Mouse (Mus musculus): ENCODE measurements around the gene Sowaha. TPM values are rescaled to one million over a fixed set of nuclear protein-coding genes. Genes with fewer than 3 reads are reported as not detected.

Sowaha gene
- polyA plus RNA-seq, 1 experiment from 2014 or later, result 0.34 TPM

- Histone ChIP-seq H3K9ac (peak overlapping the region; percentile 49), H3K4me3 (peak overlapping the region; percentile 44), H3K27me3 (peaks cover 79% of the 10 kb centered on the region), H3K4me2 (peak overlapping the region; percentile 69), H3K27ac (no peak overlapping the region), H3K36me3 (no peaks in the 10 kb centered on the region), H3K9me3 (replicated peaks) (no peaks in the 10 kb centered on the region; the same call in 1 of the 2 replicates), H3K4me1 (replicated peaks) (peaks cover 35% of the 10 kb centered on the region)
- WGBS, result 8% methylated on average over 40 of the region's 40 CpGs
- ATAC-seq (replicated peaks; ENCODE audit: insufficient number of reproducible peaks, insufficient read depth, low FRiP score, low read depth), result peak; percentile 27; the same call in 1 of the 2 replicates
These were observed 13.7 kb downstream of the Sowaha start for GRCm38 (mm10) chr11:53466231-53466971.

- H3K36me3 ChIP-seq, result no peaks in the 10 kb centered on the region
- peak overlapping the region; percentile 92 for H3K4me2 ChIP-seq
- 7% methylated on average over 52 of the region's 55 CpGs for WGBS
- H3K9ac ChIP-seq, result peak overlapping the region; percentile 49
- H3K27ac ChIP-seq, result no peak overlapping the region
- peak overlapping the region; percentile 53 for H3K4me3 ChIP-seq
- peaks cover 66% of the 10 kb centered on the region for H3K27me3 ChIP-seq
- no peak for ATAC-seq (replicated peaks; ENCODE audit: insufficient number of reproducible peaks, insufficient read depth, low FRiP score, low read depth)
- peaks cover 22% of the 10 kb centered on the region for H3K4me1 ChIP-seq (replicated peaks)
- no peaks in the 10 kb centered on the region; the same call in 1 of the 2 replicates for H3K9me3 ChIP-seq (replicated peaks)
These were observed 16.3 kb downstream of the Sowaha start for GRCm38 (mm10) chr11:53463551-53464424.

- WGBS, result 39% methylated on average over 5 of the region's 5 CpGs
- Histone ChIP-seq H3K9ac (no peak overlapping the region), H3K4me3 (no peak overlapping the region), H3K27ac (no peak overlapping the region), H3K4me2 (no peak overlapping the region), H3K9me3 (replicated peaks) (no peaks in the 10 kb centered on the region; the same call in 1 of the 2 replicates), H3K36me3 (no peaks in the 10 kb centered on the region), H3K4me1 (replicated peaks) (peaks cover 24% of the 10 kb centered on the region), H3K27me3 (peaks cover 56% of the 10 kb centered on the region)
- no peak for ATAC-seq (replicated peaks; ENCODE audit: insufficient number of reproducible peaks, insufficient read depth, low FRiP score, low read depth)
These were observed 18.3 kb downstream of the Sowaha start for GRCm38 (mm10) chr11:53461727-53462126.

- WGBS, result 62% methylated on average over 3 of the region's 3 CpGs
- Histone ChIP-seq H3K4me2 (no peak overlapping the region), H3K9me3 (replicated peaks) (no peaks in the 10 kb centered on the region; the same call in 1 of the 2 replicates), H3K27me3 (peaks cover 42% of the 10 kb centered on the region), H3K4me3 (no peak overlapping the region), H3K9ac (no peak overlapping the region), H3K36me3 (no peaks in the 10 kb centered on the region), H3K4me1 (replicated peaks) (peaks cover 15% of the 10 kb centered on the region), H3K27ac (no peak overlapping the region)
- ATAC-seq (replicated peaks; ENCODE audit: insufficient number of reproducible peaks, insufficient read depth, low FRiP score, low read depth), result no peak
These were observed 19.9 kb downstream of the Sowaha start for GRCm38 (mm10) chr11:53460192-53460591.

GRCm38 (mm10) chr11:53458996-53459395 lies 21.1 kb downstream of the Sowaha start:
- H3K4me2 ChIP-seq, result no peak overlapping the region
- H3K27me3 ChIP-seq, result peaks cover 30% of the 10 kb centered on the region
- no peak overlapping the region for H3K4me3 ChIP-seq
- H3K36me3 ChIP-seq, result no peaks in the 10 kb centered on the region
- ATAC-seq (replicated peaks; ENCODE audit: insufficient number of reproducible peaks, insufficient read depth, low FRiP score, low read depth), result no peak
- H3K4me1 ChIP-seq (replicated peaks), result peaks cover 13% of the 10 kb centered on the region
- H3K9me3 ChIP-seq (replicated peaks), result no peaks in the 10 kb centered on the region
- H3K27ac ChIP-seq, result no peak overlapping the region
- no peak overlapping the region for H3K9ac ChIP-seq
- 75% methylated on average over 3 of the region's 3 CpGs for WGBS

GRCm38 (mm10) chr11:53457372-53457954 lies 22.6 kb downstream of the Sowaha start:
- Histone ChIP-seq H3K36me3 (no peaks in the 10 kb centered on the region), H3K27me3 (peaks cover 14% of the 10 kb centered on the region), H3K4me1 (replicated peaks) (peaks cover 5% of the 10 kb centered on the region), H3K27ac (peak overlapping the region; percentile 48; the same call in 1 of the 2 replicates), H3K9ac (peak overlapping the region; percentile 68), H3K9me3 (replicated peaks) (no peaks in the 10 kb centered on the region), H3K4me3 (peak overlapping the region; percentile 63), H3K4me2 (peak overlapping the region; percentile 95)
- ATAC-seq (replicated peaks; ENCODE audit: insufficient number of reproducible peaks, insufficient read depth, low FRiP score, low read depth), result peak; percentile 21; the same call in 1 of the 2 replicates
- 8% methylated on average over 29 of the region's 29 CpGs for WGBS

- Histone ChIP-seq H3K4me1 (replicated peaks) (peaks cover 5% of the 10 kb centered on the region), H3K27ac (peak within 1 kb of the TSS; percentile 48; the same call in 1 of the 2 replicates), H3K36me3 (no peaks in the 10 kb centered on the region), H3K4me3 (peak within 1 kb of the TSS; percentile 63), H3K4me2 (peak within 1 kb of the TSS; percentile 95), H3K9me3 (replicated peaks) (no peaks in the 10 kb centered on the region), H3K27me3 (peaks cover 7% of the 10 kb centered on the region), H3K9ac (peak within 1 kb of the TSS; percentile 68)
- ATAC-seq (replicated peaks; ENCODE audit: insufficient number of reproducible peaks, insufficient read depth, low FRiP score, low read depth), result peak; percentile 79
- WGBS, result 3% methylated on average over 42 of the region's 42 CpGs
These were observed 23.4 kb downstream of the Sowaha start, which contains the start of the genes Gm10447 and Shroom1 for GRCm38 (mm10) chr11:53456474-53457371. Gene Gm10447, minus strand, starts transcription at chr11:53457110. Gene Shroom1, plus strand, starts transcription at chr11:53457205.

GRCm38 (mm10) chr11:53453031-53453430 lies 27.0 kb downstream of the Sowaha start:
- no peak for ATAC-seq (replicated peaks; ENCODE audit: insufficient number of reproducible peaks, insufficient read depth, low FRiP score, low read depth)
- WGBS, result 72% methylated on average over 5 of the region's 5 CpGs
- H3K4me3 ChIP-seq, result no peak overlapping the region
- no peaks in the 10 kb centered on the region for H3K27me3 ChIP-seq
- H3K9me3 ChIP-seq (replicated peaks), result no peaks in the 10 kb centered on the region
- no peak overlapping the region for H3K9ac ChIP-seq
- H3K36me3 ChIP-seq, result no peaks in the 10 kb centered on the region
- H3K4me2 ChIP-seq, result no peak overlapping the region
- H3K27ac ChIP-seq, result no peak overlapping the region
- peaks cover 22% of the 10 kb centered on the region for H3K4me1 ChIP-seq (replicated peaks)

GRCm38 (mm10) chr11:53452396-53452795 lies 27.7 kb downstream of the Sowaha start:
- no peak overlapping the region for H3K9ac ChIP-seq
- no peak for ATAC-seq (replicated peaks; ENCODE audit: insufficient number of reproducible peaks, insufficient read depth, low FRiP score, low read depth)

GRCm38 (mm10) chr11:53451361-53451760 lies 28.7 kb downstream of the Sowaha start:
- no peak overlapping the region for H3K9ac ChIP-seq
- H3K36me3 ChIP-seq, result no peaks in the 10 kb centered on the region
- no peak for ATAC-seq (replicated peaks; ENCODE audit: insufficient number of reproducible peaks, insufficient read depth, low FRiP score, low read depth)
- H3K4me1 ChIP-seq (replicated peaks), result peaks cover 18% of the 10 kb centered on the region
- H3K27me3 ChIP-seq, result no peaks in the 10 kb centered on the region
- no peak overlapping the region for H3K4me3 ChIP-seq
- no peaks in the 10 kb centered on the region for H3K9me3 ChIP-seq (replicated peaks)
- WGBS, result 68% methylated on average over 2 of the region's 2 CpGs
- no peak overlapping the region for H3K4me2 ChIP-seq
- no peak overlapping the region for H3K27ac ChIP-seq

More at GRCm38 (mm10) chr11:53452396-53452795, 27.7 kb downstream of the Sowaha start:
- 95% methylated on average over 9 of the region's 9 CpGs for WGBS
- Histone ChIP-seq H3K27ac (no peak overlapping the region), H3K4me3 (no peak overlapping the region), H3K9me3 (replicated peaks) (no peaks in the 10 kb centered on the region), H3K4me1 (replicated peaks) (peaks cover 22% of the 10 kb centered on the region), H3K27me3 (no peaks in the 10 kb centered on the region), H3K36me3 (no peaks in the 10 kb centered on the region), H3K4me2 (no peak overlapping the region)

All from heart, embryonic 15.5 days (tissue).